Mouse (Mus musculus) kidney, adult 2 months (tissue): ENCODE measurements around the gene Lrrc36. TPM values are rescaled to one million over a fixed set of nuclear protein-coding genes. Genes with fewer than 3 reads are reported as not detected.

Experiments used
- DNase-seq: peaks from one replicate; pipeline ENCODE4 v3.0.0; 2021
- H3K27ac ChIP-seq: fragments of 200-500 bp; 2 replicates; pipeline ENCODE4 v1.5.1; 2012; ENCODE audit warnings: low read depth, low read length, control low read depth, inconsistent platforms; ENCODE audit not compliant: insufficient read depth
- H3K27me3 ChIP-seq: fragments of 200-500 bp; replicated peaks from 2 replicates; pipeline ENCODE4 v1.6.1; 2012; ENCODE audit warnings: mild to moderate bottlenecking, moderate library complexity, low read length, inconsistent platforms; ENCODE audit not compliant: control insufficient read depth, insufficient read depth
- H3K36me3 ChIP-seq: fragments of 200-500 bp; 2 replicates; pipeline ENCODE4 v1.6.1; 2012; ENCODE audit warnings: mild to moderate bottlenecking, moderate library complexity, low read length, inconsistent platforms; ENCODE audit not compliant: control insufficient read depth, insufficient read depth
- H3K4me1 ChIP-seq: fragments of 200-500 bp; 2 replicates; pipeline ENCODE4 v1.6.1; 2011; ENCODE audit warnings: low read length; ENCODE audit not compliant: control insufficient read depth, insufficient read depth
- H3K4me3 ChIP-seq: fragments of 200-500 bp; 2 replicates; pipeline ENCODE4 v1.5.1; 2011; ENCODE audit warnings: mild to moderate bottlenecking, low read depth, low read length, control low read depth; ENCODE audit not compliant: insufficient read depth
- CTCF ChIP-seq: fragments of 200-500 bp; conservative IDR thresholded peaks from 2 replicates; pipeline ENCODE4 v1.5.1; 2011; ENCODE audit warnings: low read depth, mild to moderate bottlenecking, control low read depth, low read length, moderate library complexity, mixed read lengths; ENCODE audit not compliant: insufficient read depth, insufficient read length
- POLR2A ChIP-seq: fragments of 200-500 bp; IDR thresholded peaks from one replicate; pipeline ENCODE4 v1.6.1; 2011; ENCODE audit warnings: low read depth, low read length, control low read depth
- WGBS: fragments of 180-500 bp; shearing (Covaris S2); methylation state at CpG from one replicate; pipeline ENCODE4 v1.1.7; 2018; 5-methylcytosine and 5-hydroxymethylcytosine counted together
- polyA plus RNA-seq: library from polyadenylated mRNA; depleted of rRNA; stranded (reverse); fragments of >200 nt; gene quantifications from 2 replicates; pipeline ENCODE4 v1.2.3, GENCODE M21; 2012

Gene Lrrc36
- polyA plus RNA-seq, 1 experiment: 0.45 TPM

- no peak for DNase-seq
- Histone ChIP-seq H3K27me3 (no peaks in the 10 kb centered on the region; the same call in 1 of the 2 replicates), H3K4me3 (no peak overlapping the region), H3K36me3 (no peaks in the 10 kb centered on the region), H3K27ac (no peak overlapping the region), H3K4me1 (no peaks in the 10 kb centered on the region)
- WGBS: 66% methylated on average over 1 of the region's 1 CpGs
- no peak for TF ChIP-seq CTCF
- no peak for TF ChIP-seq POLR2A
These were observed 8.6 kb downstream of the Lrrc36 start for GRCm38 (mm10) chr8:105422006-105422405.

GRCm38 (mm10) chr8:105426878-105427277 is 13.5 kb downstream of the Lrrc36 start:
- 60% methylated on average over 6 of the region's 6 CpGs for WGBS
- Histone ChIP-seq H3K4me3 (no peak overlapping the region), H3K4me1 (no peaks in the 10 kb centered on the region), H3K36me3 (no peaks in the 10 kb centered on the region), H3K27ac (no peak overlapping the region), H3K27me3 (no peaks in the 10 kb centered on the region; the same call in 1 of the 2 replicates)
- TF ChIP-seq CTCF (no peak), POLR2A (no peak)
- DNase-seq: no peak

GRCm38 (mm10) chr8:105431743-105432515 is 18.6 kb downstream of the Lrrc36 start:
- Histone ChIP-seq H3K4me1 (no peaks in the 10 kb centered on the region), H3K36me3 (no peaks in the 10 kb centered on the region), H3K27ac (no peak overlapping the region), H3K4me3 (no peak overlapping the region), H3K27me3 (no peaks in the 10 kb centered on the region)
- TF ChIP-seq CTCF (no peak), POLR2A (no peak)
- no peak for DNase-seq
- WGBS: 72% methylated on average over 7 of the region's 7 CpGs

- Histone ChIP-seq H3K27ac (no peak overlapping the region), H3K4me1 (no peaks in the 10 kb centered on the region), H3K36me3 (no peaks in the 10 kb centered on the region), H3K27me3 (no peaks in the 10 kb centered on the region), H3K4me3 (no peak overlapping the region)
- TF ChIP-seq POLR2A (no peak), CTCF (no peak)
- WGBS: 49% methylated on average over 6 of the region's 6 CpGs
- DNase-seq: no peak
These were observed 19.6 kb downstream of the Lrrc36 start for GRCm38 (mm10) chr8:105433021-105433420.

- H3K27ac ChIP-seq: no peak overlapping the region
- DNase-seq: no peak
- no peaks in the 10 kb centered on the region for H3K4me1 ChIP-seq
- H3K36me3 ChIP-seq: no peaks in the 10 kb centered on the region
- no peaks in the 10 kb centered on the region for H3K27me3 ChIP-seq
- TF ChIP-seq POLR2A: no peak
- no peak for TF ChIP-seq CTCF
- H3K4me3 ChIP-seq: no peak overlapping the region
- WGBS: 62% methylated on average over 5 of the region's 5 CpGs
These were observed 20.1 kb downstream of the Lrrc36 start for GRCm38 (mm10) chr8:105433511-105433910.

GRCm38 (mm10) chr8:105434136-105434535 is 20.8 kb downstream of the Lrrc36 start:
- DNase-seq: no peak
- Histone ChIP-seq H3K4me3 (no peak overlapping the region), H3K27me3 (no peaks in the 10 kb centered on the region), H3K4me1 (no peaks in the 10 kb centered on the region), H3K27ac (no peak overlapping the region), H3K36me3 (no peaks in the 10 kb centered on the region)
- WGBS: 46% methylated on average over 5 of the region's 5 CpGs
- TF ChIP-seq POLR2A (no peak), CTCF (no peak)

GRCm38 (mm10) chr8:105436218-105436617 is 22.8 kb downstream of the Lrrc36 start:
- TF ChIP-seq POLR2A: no peak
- TF ChIP-seq CTCF: no peak
- Histone ChIP-seq H3K36me3 (no peaks in the 10 kb centered on the region), H3K4me3 (no peak overlapping the region), H3K27me3 (no peaks in the 10 kb centered on the region), H3K4me1 (no peaks in the 10 kb centered on the region), H3K27ac (no peak overlapping the region)
- WGBS: 75% methylated on average over 5 of the region's 5 CpGs
- DNase-seq: no peak
